Mouse (Mus musculus) lung, postnatal 0 days (tissue): ENCODE data around the gene Scfd2. TPM values are rescaled to one million over a fixed set of nuclear protein-coding genes. Genes with fewer than 3 reads are reported as not detected.

Source experiments
- ATAC-seq: fragments of 200-750 bp; cut with Nextera tagmentation; 2 replicates; pipeline ENCODE4 v1.8.0; 2017; ENCODE audit warnings: moderate library complexity
- DNase-seq: peaks from one replicate; pipeline ENCODE4 v3.0.0-alpha.2; 2016; ENCODE audit warnings: low spot score
- H3K27ac ChIP-seq: fragments of 300-500 bp; sonication (generic); 2 replicates; pipeline ENCODE4 v1.5.1; 2014; ENCODE audit warnings: antibody characterized with exemption, mild to moderate bottlenecking, low read length, mixed read lengths
- H3K27me3 ChIP-seq: fragments of 300-500 bp; sonication (generic); replicated peaks from 2 replicates; pipeline ENCODE4 v1.6.1; 2014; ENCODE audit warnings: low read length, mixed read lengths; ENCODE audit not compliant: insufficient read depth
- H3K36me3 ChIP-seq: fragments of 300-500 bp; sonication (generic); 2 replicates; pipeline ENCODE4 v1.6.1; 2014; ENCODE audit warnings: low read length, mixed read lengths; ENCODE audit not compliant: insufficient read depth
- H3K4me1 ChIP-seq: fragments of 300-500 bp; sonication (generic); 2 replicates; pipeline ENCODE4 v1.6.1; 2014; ENCODE audit warnings: antibody characterized with exemption, low read depth, low read length, mixed read lengths; ENCODE audit not compliant: insufficient read depth
- H3K4me2 ChIP-seq: fragments of 300-500 bp; sonication (generic); replicated peaks from 2 replicates; pipeline ENCODE4 v1.6.1; 2014; ENCODE audit warnings: low read depth, mild to moderate bottlenecking, low read length, moderate library complexity, mixed read lengths
- H3K4me3 ChIP-seq: fragments of 300-500 bp; sonication (generic); 2 replicates; pipeline ENCODE4 v1.5.1; 2014; ENCODE audit warnings: low read depth, low read length
- H3K9ac ChIP-seq: fragments of 300-500 bp; sonication (generic); replicated peaks from 2 replicates; pipeline ENCODE4 v1.6.1; 2014; ENCODE audit warnings: low read depth, mild to moderate bottlenecking
- H3K9me3 ChIP-seq: fragments of 300-500 bp; sonication (generic); 2 replicates; pipeline ENCODE4 v1.6.1; 2016; ENCODE audit warnings: low read length, mixed read lengths
- CTCF ChIP-seq: IDR thresholded peaks from 2 replicates; pipeline ENCODE4 v1.5.1; 2016; ENCODE audit warnings: antibody characterized with exemption, mild to moderate bottlenecking
- EP300 ChIP-seq: IDR thresholded peaks from 2 replicates; pipeline ENCODE4 v1.6.1; 2016; ENCODE audit warnings: antibody characterized with exemption, mild to moderate bottlenecking, control low read depth
- WGBS: fragments of 180-500 bp; shearing (Covaris S2); extraction: QIAGEN DNeasy Blood & Tissue Kit; methylation state at CpG from one replicate; pipeline ENCODE4 v1.1.7; 2014; 5-methylcytosine and 5-hydroxymethylcytosine counted together
- polyA plus RNA-seq: library from polyadenylated mRNA; unstranded; fragments of >200 nt; fragmentation: Nextera tagmentation; extraction: Ambion mirVana; gene quantifications from 2 replicates; pipeline ENCODE4 v1.2.1, GENCODE M21; 2015

The Scfd2 gene
- polyA plus RNA-seq, 1 experiment from 2014 or later: 11.4 TPM

GRCm38 (mm10) chr5:74293513-74293912, 238.0 kb downstream of the Scfd2 start:
- H3K9ac ChIP-seq: no peak overlapping the region
- ATAC-seq: peak; percentile 33
- DNase-seq: peak; percentile 57
- no peak overlapping the region for H3K4me3 ChIP-seq
- no peak overlapping the region for H3K27ac ChIP-seq
- 32% methylated on average over 5 of the region's 5 CpGs for WGBS
- TF ChIP-seq EP300 (no peak), CTCF (no peak)
- H3K27me3 ChIP-seq: no peaks in the 10 kb centered on the region
- no peaks in the 10 kb centered on the region for H3K36me3 ChIP-seq
- H3K9me3 ChIP-seq: no peaks in the 10 kb centered on the region
- no peak overlapping the region for H3K4me2 ChIP-seq
- H3K4me1 ChIP-seq: peaks cover 11% of the 10 kb centered on the region; the same call in 1 of the 2 replicates

- Histone ChIP-seq H3K9ac (no peak overlapping the region), H3K4me1 (peaks cover 11% of the 10 kb centered on the region; the same call in 1 of the 2 replicates), H3K4me2 (no peak overlapping the region), H3K9me3 (no peaks in the 10 kb centered on the region), H3K27ac (no peak overlapping the region), H3K36me3 (no peaks in the 10 kb centered on the region), H3K4me3 (no peak overlapping the region), H3K27me3 (no peaks in the 10 kb centered on the region)
- TF ChIP-seq EP300 (no peak), CTCF (peak; percentile 50)
- DNase-seq: no peak
- ATAC-seq: peak; percentile 22; the same call in 1 of the 2 replicates
- 70% methylated on average over 2 of the region's 2 CpGs for WGBS
These were observed 239.5 kb downstream of the Scfd2 start for GRCm38 (mm10) chr5:74292050-74292449.

GRCm38 (mm10) chr5:74291575-74291974, 240.0 kb downstream of the Scfd2 start:
- peak; percentile 78 for ATAC-seq
- DNase-seq: peak; percentile 71
- no peaks in the 10 kb centered on the region for H3K36me3 ChIP-seq
- H3K27me3 ChIP-seq: no peaks in the 10 kb centered on the region
- TF ChIP-seq EP300: no peak
- no peak for TF ChIP-seq CTCF
- peaks cover 8% of the 10 kb centered on the region; the same call in 1 of the 2 replicates for H3K4me1 ChIP-seq
- H3K4me3 ChIP-seq: no peak overlapping the region
- 46% methylated on average over 9 of the region's 9 CpGs for WGBS
- peak overlapping the region; percentile 20; the same call in 1 of the 2 replicates for H3K27ac ChIP-seq
- H3K4me2 ChIP-seq: no peak overlapping the region
- H3K9me3 ChIP-seq: no peaks in the 10 kb centered on the region
- H3K9ac ChIP-seq: no peak overlapping the region

GRCm38 (mm10) chr5:74289957-74290356, 241.6 kb downstream of the Scfd2 start:
- no peaks in the 10 kb centered on the region for H3K36me3 ChIP-seq
- H3K9me3 ChIP-seq: no peaks in the 10 kb centered on the region
- H3K4me2 ChIP-seq: no peak overlapping the region
- no peak overlapping the region for H3K4me3 ChIP-seq
- ATAC-seq (no peak), DNase-seq (no peak)
- no peak overlapping the region for H3K9ac ChIP-seq
- no peaks in the 10 kb centered on the region for H3K27me3 ChIP-seq
- no peak for TF ChIP-seq CTCF
- no peak for TF ChIP-seq EP300
- H3K4me1 ChIP-seq: 0 out of 2 replicates have a peak, but pooled peaks cover 2% of the 10 kb centered on the region
- 89% methylated on average over 6 of the region's 6 CpGs for WGBS
- no peak overlapping the region for H3K27ac ChIP-seq

- DNase-seq (no peak), ATAC-seq (no peak)
- H3K4me1 ChIP-seq: 0 out of 2 replicates have a peak, but pooled peaks cover 2% of the 10 kb centered on the region
- no peaks in the 10 kb centered on the region for H3K9me3 ChIP-seq
- H3K4me2 ChIP-seq: no peak overlapping the region
- TF ChIP-seq EP300 (no peak), CTCF (no peak)
- 77% methylated on average over 2 of the region's 2 CpGs for WGBS
- H3K27me3 ChIP-seq: no peaks in the 10 kb centered on the region
- H3K9ac ChIP-seq: no peak overlapping the region
- H3K27ac ChIP-seq: no peak overlapping the region
- no peak overlapping the region for H3K4me3 ChIP-seq
- no peaks in the 10 kb centered on the region for H3K36me3 ChIP-seq
These were observed 243.4 kb downstream of the Scfd2 start for GRCm38 (mm10) chr5:74288206-74288605.

GRCm38 (mm10) chr5:74286301-74286700, 245.3 kb downstream of the Scfd2 start:
- no peak overlapping the region for H3K27ac ChIP-seq
- no peaks in the 10 kb centered on the region for H3K27me3 ChIP-seq
- DNase-seq (no peak), ATAC-seq (no peak)
- H3K9me3 ChIP-seq: no peaks in the 10 kb centered on the region
- no peak overlapping the region for H3K9ac ChIP-seq
- no peak overlapping the region for H3K4me3 ChIP-seq
- H3K4me1 ChIP-seq: no peaks in the 10 kb centered on the region
- TF ChIP-seq EP300 (no peak), CTCF (no peak)
- WGBS: 58% methylated on average over 4 of the region's 4 CpGs
- H3K4me2 ChIP-seq: no peak overlapping the region
- H3K36me3 ChIP-seq: no peaks in the 10 kb centered on the region

- DNase-seq: no peak
- H3K9me3 ChIP-seq: no peaks in the 10 kb centered on the region
- 65% methylated on average over 7 of the region's 7 CpGs for WGBS
These were observed 245.8 kb downstream of the Scfd2 start for GRCm38 (mm10) chr5:74285764-74286163.

More at GRCm38 (mm10) chr5:74285764-74286163, 245.8 kb downstream of the Scfd2 start:
- ATAC-seq: no peak
- Histone ChIP-seq H3K4me1 (peaks cover 4% of the 10 kb centered on the region; the same call in 1 of the 2 replicates), H3K27me3 (no peaks in the 10 kb centered on the region), H3K36me3 (no peaks in the 10 kb centered on the region), H3K4me3 (no peak overlapping the region), H3K27ac (no peak overlapping the region), H3K9ac (no peak overlapping the region), H3K4me2 (no peak overlapping the region)
- no peak for TF ChIP-seq EP300
- no peak for TF ChIP-seq CTCF
